Mouse (Mus musculus) kidney, postnatal 0 days (tissue): ENCODE measurements around the gene Rbm34. TPM values are rescaled to one million over a fixed set of nuclear protein-coding genes. Genes with fewer than 3 reads are reported as not detected.

ENCODE experiments used
- ATAC-seq: fragments of 200-750 bp; cut with Nextera tagmentation; replicated peaks from 2 replicates; pipeline ENCODE4 v1.8.0; 2017; ENCODE audit warnings: low read depth, moderate number of reproducible peaks, moderate TSS enrichment, moderate library complexity; ENCODE audit not compliant: low FRiP score
- DNase-seq: peaks from one replicate; pipeline ENCODE4 v3.0.0-alpha.2; 2016; ENCODE audit warnings: low spot score
- H3K27ac ChIP-seq: fragments of 300-500 bp; sonication (generic); 2 replicates; pipeline ENCODE4 v1.5.1; 2014; ENCODE audit warnings: mild to moderate bottlenecking
- H3K27me3 ChIP-seq: fragments of 300-500 bp; sonication (generic); 2 replicates; pipeline ENCODE4 v1.6.1; 2014; ENCODE audit warnings: low read length, mixed read lengths; ENCODE audit not compliant: insufficient read depth
- H3K36me3 ChIP-seq: fragments of 300-500 bp; sonication (generic); 2 replicates; pipeline ENCODE4 v1.6.1; 2014; ENCODE audit warnings: low read length, mixed read lengths; ENCODE audit not compliant: insufficient read depth
- H3K4me1 ChIP-seq: fragments of 300-500 bp; sonication (generic); replicated peaks from 2 replicates; pipeline ENCODE4 v1.6.1; 2014; ENCODE audit warnings: antibody characterized with exemption, low read length, mixed read lengths; ENCODE audit not compliant: insufficient read depth
- H3K4me2 ChIP-seq: fragments of 300-500 bp; sonication (generic); 2 replicates; pipeline ENCODE4 v1.6.1; 2014; ENCODE audit warnings: mild to moderate bottlenecking, low read length, moderate library complexity, mixed read lengths
- H3K4me3 ChIP-seq: fragments of 300-500 bp; sonication (generic); replicated peaks from 2 replicates; pipeline ENCODE4 v1.5.1; 2014; ENCODE audit warnings: low read depth, low read length
- H3K9ac ChIP-seq: fragments of 300-500 bp; sonication (generic); 2 replicates; pipeline ENCODE4 v1.6.1; 2014; ENCODE audit warnings: low read depth, low read length
- H3K9me3 ChIP-seq: fragments of 300-500 bp; sonication (generic); replicated peaks from 2 replicates; pipeline ENCODE4 v1.6.1; 2016; ENCODE audit warnings: low read length, inconsistent platforms, mixed read lengths
- CTCF ChIP-seq: IDR thresholded peaks from 2 replicates; pipeline ENCODE4 v1.5.1; 2016; ENCODE audit warnings: antibody characterized with exemption, low read depth, mild to moderate bottlenecking, moderate library complexity
- WGBS: fragments of 180-500 bp; shearing (Covaris S2); extraction: QIAGEN DNeasy Blood & Tissue Kit; methylation state at CpG from one replicate; pipeline ENCODE4 v1.1.7; 2014; 5-methylcytosine and 5-hydroxymethylcytosine counted together
- polyA plus RNA-seq: library from polyadenylated mRNA; unstranded; fragments of >200 nt; fragmentation: Nextera tagmentation; extraction: Ambion mirVana; gene quantifications from 2 replicates; pipeline ENCODE4 v1.2.1, GENCODE M21; 2015

The Rbm34 gene
- polyA plus RNA-seq, 1 experiment from 2014 or later = 28.6 TPM

- Histone ChIP-seq H3K36me3 (peaks cover 28% of the 10 kb centered on the region), H3K4me2 (no peak overlapping the region), H3K27me3 (no peaks in the 10 kb centered on the region), H3K4me3 (no peak overlapping the region), H3K27ac (no peak overlapping the region), H3K4me1 (0 out of 2 replicates have a peak, but pooled peaks cover 2% of the 10 kb centered on the region), H3K9ac (no peak overlapping the region), H3K9me3 (no peaks in the 10 kb centered on the region)
- no peak for ATAC-seq
- WGBS = 40% methylated on average over 6 of the region's 6 CpGs
- no peak for DNase-seq
- TF ChIP-seq CTCF = no peak
Measured at GRCm38 (mm10) chr8:126965246-126965645, 5.6 kb downstream of the Rbm34 start.

- Histone ChIP-seq H3K9ac (no peak overlapping the region), H3K4me3 (no peak overlapping the region), H3K27me3 (no peaks in the 10 kb centered on the region), H3K4me1 (no peaks in the 10 kb centered on the region), H3K4me2 (no peak overlapping the region), H3K36me3 (peaks cover 28% of the 10 kb centered on the region), H3K9me3 (no peaks in the 10 kb centered on the region), H3K27ac (no peak overlapping the region)
- no peak for ATAC-seq
- TF ChIP-seq CTCF = no peak
- DNase-seq = no peak
- WGBS = 100% methylated on average over 1 of the region's 1 CpGs
Measured at GRCm38 (mm10) chr8:126962871-126963270, 8.0 kb downstream of the Rbm34 start.

- Histone ChIP-seq H3K9me3 (no peaks in the 10 kb centered on the region), H3K36me3 (peaks cover 34% of the 10 kb centered on the region), H3K4me2 (no peak overlapping the region), H3K9ac (no peak overlapping the region), H3K4me1 (no peaks in the 10 kb centered on the region), H3K27me3 (no peaks in the 10 kb centered on the region), H3K27ac (no peak overlapping the region), H3K4me3 (no peak overlapping the region)
- no peak for ATAC-seq
- 94% methylated on average over 3 of the region's 3 CpGs for WGBS
- no peak for DNase-seq
- no peak for TF ChIP-seq CTCF
Measured at GRCm38 (mm10) chr8:126961516-126961915, 9.4 kb downstream of the Rbm34 start.

- 0 out of 2 replicates have a peak, but pooled peaks have one; percentile 21 for ATAC-seq
Measured at GRCm38 (mm10) chr8:126951900-126952636, 18.8 kb downstream of the Rbm34 start.

GRCm38 (mm10) chr8:126949527-126949926 is 21.3 kb downstream of the Rbm34 start:
- peak; percentile 42; the same call in 1 of the 2 replicates for TF ChIP-seq CTCF
- Histone ChIP-seq H3K9me3 (no peaks in the 10 kb centered on the region), H3K27ac (no peak overlapping the region), H3K4me2 (no peak overlapping the region), H3K4me1 (no peaks in the 10 kb centered on the region), H3K9ac (no peak overlapping the region), H3K4me3 (no peak overlapping the region), H3K27me3 (no peaks in the 10 kb centered on the region), H3K36me3 (peaks cover 33% of the 10 kb centered on the region)
- DNase-seq (no peak), ATAC-seq (no peak)
- WGBS = 70% methylated on average over 2 of the region's 2 CpGs

More at GRCm38 (mm10) chr8:126951900-126952636, 18.8 kb downstream of the Rbm34 start:
- H3K36me3 ChIP-seq = peaks cover 48% of the 10 kb centered on the region
- DNase-seq = no peak
- H3K27ac ChIP-seq = no peak overlapping the region; the same call in 1 of the 2 replicates
- H3K9ac ChIP-seq = no peak overlapping the region
- no peaks in the 10 kb centered on the region for H3K27me3 ChIP-seq
- no peak overlapping the region for H3K4me3 ChIP-seq
- no peaks in the 10 kb centered on the region for H3K9me3 ChIP-seq
- H3K4me2 ChIP-seq = no peak overlapping the region
- no peaks in the 10 kb centered on the region for H3K4me1 ChIP-seq
- 86% methylated on average over 11 of the region's 11 CpGs for WGBS
- TF ChIP-seq CTCF = no peak

GRCm38 (mm10) chr8:126946444-126946843 is 24.4 kb downstream of the Rbm34 start:
- no peak overlapping the region for H3K4me3 ChIP-seq
- no peaks in the 10 kb centered on the region for H3K9me3 ChIP-seq
- H3K4me1 ChIP-seq = peaks cover 7% of the 10 kb centered on the region; the same call in 1 of the 2 replicates
- DNase-seq = no peak
- TF ChIP-seq CTCF = no peak
- 66% methylated on average over 7 of the region's 7 CpGs for WGBS
- ATAC-seq = no peak
- H3K27me3 ChIP-seq = no peaks in the 10 kb centered on the region
- peaks cover 21% of the 10 kb centered on the region for H3K36me3 ChIP-seq
- H3K9ac ChIP-seq = peak overlapping the region; percentile 91; the same call in 1 of the 2 replicates
- peak overlapping the region; percentile 91; the same call in 1 of the 2 replicates for H3K4me2 ChIP-seq
- H3K27ac ChIP-seq = peak overlapping the region; percentile 97; the same call in 1 of the 2 replicates
